Mouse (Mus musculus): ENCODE data around the gene Sun5.

GRCm38 (mm10) chr2:153902726-153903125, 31.8 kb upstream of the Sun5 start:
- no peak for TF ChIP-seq CTCF (IDR thresholded peaks at IDR 0.05; ENCODE audit: low read depth)
- no peak for TF ChIP-seq EP300 (IDR thresholded peaks at IDR 0.05; ENCODE audit: low read depth)
